Comparison of ENCODE assay signal across 9 mouse cellular contexts in the genomic region with DNA sequence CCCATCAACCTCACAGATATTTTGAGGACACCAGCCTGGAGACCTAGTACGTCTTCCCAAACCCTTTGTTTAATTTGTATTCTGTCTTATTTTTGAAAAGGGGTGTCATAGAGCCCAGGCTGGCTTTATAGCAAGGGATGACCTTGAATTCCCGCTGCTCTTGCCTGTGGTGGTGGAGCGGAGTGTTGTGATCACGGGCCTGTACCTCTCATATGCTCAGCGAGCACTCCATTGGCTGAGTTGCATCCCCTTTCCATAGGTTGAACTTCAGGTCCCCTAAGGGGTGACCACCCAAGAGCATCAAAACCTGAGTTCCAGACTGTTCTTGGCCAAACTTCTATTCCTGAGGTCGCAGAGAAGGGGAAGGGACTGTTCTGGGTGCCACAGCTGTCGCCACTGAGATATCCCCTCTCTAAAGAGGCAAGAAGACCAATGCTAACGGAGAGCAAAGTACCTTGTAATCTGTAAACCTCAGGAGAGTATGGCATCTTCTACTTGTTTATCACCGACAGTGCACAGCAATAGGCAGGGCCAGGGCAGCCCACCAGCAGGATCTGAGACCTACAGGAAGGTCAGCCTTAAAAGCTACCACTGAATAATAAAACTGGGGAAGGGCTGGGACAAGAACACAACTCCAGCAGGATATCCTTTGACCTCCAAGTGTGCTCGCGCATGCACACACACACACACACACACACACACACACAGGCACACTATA. TPM values are rescaled to one million over a fixed set of nuclear protein-coding genes. Genes with fewer than 3 reads are reported as not detected.
A peak's percentile ranks its signal among the peaks of the same experiment; 100 is the strongest.
DNase-seq lines count a peak whose midpoint lies in the region; ATAC-seq and TF ChIP-seq lines count a peak whose summit lies in the region.
"Had no signal": no experiment of that assay in that cellular context is flagged by ENCODE, and none has a peak within 500 bp of the region (broad histone marks: within the 10 kb centered on the region; RNA-seq: fewer than 3 reads in every experiment).

No protein-coding gene starts in this region.

- H3K9ac ChIP-seq in heart, embryonic 15.5 days, result no peak overlapping the region

- 73% methylated on average over 11 of the region's 11 CpGs for WGBS in heart, embryonic 15.5 days
- 80% methylated on average over 11 of the region's 11 CpGs for WGBS in hindbrain, embryonic 10.5 days

- ATAC-seq in heart, embryonic 15.5 days (replicated peaks; ENCODE audit: insufficient number of reproducible peaks, insufficient read depth, low FRiP score, low read depth), result no peak
- peak; percentile 43 for ATAC-seq in megakaryocyte progenitor cell, adult 5-6 weeks (replicated peaks; ENCODE audit: poor library complexity)

- H3K36me3 ChIP-seq in heart, embryonic 15.5 days, result no peaks in the 10 kb centered on the region
- H3K36me3 ChIP-seq in hindbrain, embryonic 10.5 days, result no peaks in the 10 kb centered on the region

- H3K4me3 ChIP-seq in heart, embryonic 15.5 days, result peak overlapping the region; percentile 32; the same call in 1 of the 2 replicates
- peak overlapping the region; percentile 20 for H3K4me3 ChIP-seq in cortical plate, adult 2 months (ENCODE audit: insufficient read depth, low read length)
- H3K4me3 ChIP-seq in hindbrain, embryonic 10.5 days, result peak overlapping the region; percentile 37

- no peak for TF ChIP-seq CTCF in cortical plate, adult 2 months (IDR thresholded peaks at IDR 0.05; ENCODE audit: extremely low read depth, insufficient read depth, low read length)

- no peak for TF ChIP-seq POLR2A in cortical plate, adult 2 months (IDR thresholded peaks at IDR 0.05; ENCODE audit: extremely low read depth, insufficient read depth, low read length)

- no peaks in the 10 kb centered on the region for H3K9me3 ChIP-seq in heart, embryonic 15.5 days (replicated peaks)
- H3K9me3 ChIP-seq in hindbrain, embryonic 10.5 days, result no peaks in the 10 kb centered on the region

- H3K27me3 ChIP-seq in heart, embryonic 15.5 days, result no peaks in the 10 kb centered on the region
- peaks cover 5% of the 10 kb centered on the region; the same call in 1 of the 2 replicates for H3K27me3 ChIP-seq in hindbrain, embryonic 10.5 days (ENCODE audit: insufficient read depth, poor library complexity, severe bottlenecking)

- no peak for DNase-seq in heart, adult 8-10 months (ENCODE audit: low spot score)
- DNase-seq in hindbrain, embryonic 10.5 days (ENCODE audit: low spot score), result no peak
- no peak for DNase-seq in layer of hippocampus, adult 9-11 months
- DNase-seq in frontal cortex, postnatal 36 days (ENCODE audit: low spot score in 2 of 2), result no peak
- no peak for DNase-seq in thymus, postnatal 25 days

- peak overlapping the region; percentile 14; the same call in 1 of the 2 replicates for H3K27ac ChIP-seq in heart, embryonic 15.5 days
- H3K27ac ChIP-seq in cortical plate, adult 2 months (ENCODE audit: insufficient read depth, low read length), result no peak overlapping the region
- H3K27ac ChIP-seq in hindbrain, embryonic 10.5 days, result peak overlapping the region; percentile 86

- H3K4me1 ChIP-seq in heart, embryonic 15.5 days (replicated peaks), result peaks cover 45% of the 10 kb centered on the region
- H3K4me1 ChIP-seq in cortical plate, adult 2 months (ENCODE audit: control insufficient read depth, insufficient read depth, low read length), result no peaks in the 10 kb centered on the region
- H3K4me1 ChIP-seq in hindbrain, embryonic 10.5 days (replicated peaks), result peaks cover 19% of the 10 kb centered on the region

- H3K4me2 ChIP-seq in heart, embryonic 15.5 days, result peak overlapping the region; percentile 58

RNA-seq across cellular contexts. Expression of a gene that starts 3.5 kb away (rescaled TPM):
- polyA plus RNA-seq in heart, embryonic 15.5 days (2015; fragmentation: Nextera tagmentation; extraction: Ambion mirVana), result 22.1 and 24.7 TPM in 2 replicates
- total RNA-seq in heart, adult 8-10 months (2022), result 100 to 1,000 TPM; 202 to 221 (median 208) TPM
- polyA plus RNA-seq in cortical plate, adult 2 months (2012; rRNA removed), result 1.6 and 1.8 TPM in 2 replicates
- polyA plus RNA-seq in hindbrain, embryonic 10.5 days (2016; fragmentation: Nextera tagmentation; extraction: Ambion mirVana), result 0.10 TPM in 1 of 2 replicates, not detected in the other
- total RNA-seq in megakaryocyte progenitor cell, adult 5-6 weeks (2015), result not detected in 2 replicates
- not detected in 2 replicates for total RNA-seq in megakaryocyte progenitor cell, adult 5-6 weeks (2017)
- total RNA-seq: ES-E14 had no signal

RNA-seq across cellular contexts. Expression of a gene that starts 11.2 kb away (rescaled TPM):
- polyA plus RNA-seq in heart, embryonic 15.5 days (2015; fragmentation: Nextera tagmentation; extraction: Ambion mirVana), result 5.0 and 6.6 TPM in 2 replicates
- 10 to 100 TPM; 43.9 to 47.4 (median 45.6) TPM for total RNA-seq in heart, adult 8-10 months (2022)
- 284 and 326 TPM in 2 replicates for polyA plus RNA-seq in cortical plate, adult 2 months (2012; rRNA removed)
- 10.4 and 11.8 TPM in 2 replicates for polyA plus RNA-seq in hindbrain, embryonic 10.5 days (2016; fragmentation: Nextera tagmentation; extraction: Ambion mirVana)
- total RNA-seq in megakaryocyte progenitor cell, adult 5-6 weeks (2015), result 43.9 and 46.6 TPM in 2 replicates
- 81.9 and 107 TPM in 2 replicates for total RNA-seq in megakaryocyte progenitor cell, adult 5-6 weeks (2017)

RNA-seq across cellular contexts. Expression of a gene that starts 12.2 kb away (rescaled TPM):
- polyA plus RNA-seq in heart, embryonic 15.5 days (2015; fragmentation: Nextera tagmentation; extraction: Ambion mirVana), result 0.15 and 0.22 TPM in 2 replicates
- total RNA-seq in heart, adult 8-10 months (2022), result not detected
- polyA plus RNA-seq in cortical plate, adult 2 months (2012; rRNA removed), result not detected in 2 replicates
- polyA plus RNA-seq in hindbrain, embryonic 10.5 days (2016; fragmentation: Nextera tagmentation; extraction: Ambion mirVana), result not detected in 2 replicates
- not detected in 2 replicates for total RNA-seq in megakaryocyte progenitor cell, adult 5-6 weeks (2015)
- total RNA-seq in megakaryocyte progenitor cell, adult 5-6 weeks (2017), result not detected in 2 replicates
- total RNA-seq: ES-E14 had no signal

RNA-seq across cellular contexts. Expression of a gene that starts 30.1 kb away (rescaled TPM):
- 8.0 and 13.2 TPM in 2 replicates for polyA plus RNA-seq in heart, embryonic 15.5 days (2015; fragmentation: Nextera tagmentation; extraction: Ambion mirVana)
- 1 to 10 TPM in 2 of 4 experiments, under 1 TPM in 2; 0.72 to 1.1 (median 0.96) TPM for total RNA-seq in heart, adult 8-10 months (2022)
- 17.8 and 18.0 TPM in 2 replicates for polyA plus RNA-seq in cortical plate, adult 2 months (2012; rRNA removed)
- polyA plus RNA-seq in hindbrain, embryonic 10.5 days (2016; fragmentation: Nextera tagmentation; extraction: Ambion mirVana), result 38.8 and 71.5 TPM in 2 replicates
- 2.3 and 6.1 TPM in 2 replicates for total RNA-seq in megakaryocyte progenitor cell, adult 5-6 weeks (2015)
- 0.92 and 2.6 TPM in 2 replicates for total RNA-seq in megakaryocyte progenitor cell, adult 5-6 weeks (2017)

RNA-seq across cellular contexts. Expression of a gene that starts 43.6 kb away (rescaled TPM):
- 825 and 1,122 TPM in 2 replicates for polyA plus RNA-seq in heart, embryonic 15.5 days (2015; fragmentation: Nextera tagmentation; extraction: Ambion mirVana)
- 10 to 100 TPM; 23.3 to 50.4 (median 39.8) TPM for total RNA-seq in heart, adult 8-10 months (2022)
- 4.3 and 4.9 TPM in 2 replicates for polyA plus RNA-seq in cortical plate, adult 2 months (2012; rRNA removed)
- 98.1 and 193 TPM in 2 replicates for polyA plus RNA-seq in hindbrain, embryonic 10.5 days (2016; fragmentation: Nextera tagmentation; extraction: Ambion mirVana)
- not detected in 2 replicates for total RNA-seq in megakaryocyte progenitor cell, adult 5-6 weeks (2015)
- total RNA-seq in megakaryocyte progenitor cell, adult 5-6 weeks (2017), result 0.07 TPM in 1 of 2 replicates, not detected in the other

Comparison
In these comparisons a context has a peak if more than half of its experiments do, and no peak if none do; other contexts are left out.
1. RNA of a gene that starts 11.2 kb away (polyA plus RNA-seq): 284 to 326 TPM in cortical plate, adult 2 months; 10.4 to 11.8 TPM in hindbrain, embryonic 10.5 days and 5.0 to 6.6 TPM in heart, embryonic 15.5 days; every median in the first group is over 10 times any median in the second.
2. Peak in every context shown above with its lines, with median percentiles within 50 percentile points of each other: H3K4me3 ChIP-seq.